In genomic region chr6:39491203-39491602, GRCm38 (mm10) we compare ENCODE assay signal across 17 mouse cellular contexts.
DNase-seq lines count a peak whose midpoint lies in the region; ATAC-seq and TF ChIP-seq lines count a peak whose summit lies in the region.
"Had no signal": no experiment of that assay in that cellular context is flagged by ENCODE, and none has a peak within 500 bp of the region (broad histone marks: within the 10 kb centered on the region; RNA-seq: fewer than 3 reads in every experiment).

No protein-coding gene starts in this region.

- TF ChIP-seq CTCF in kidney, adult 2 months (conservative IDR thresholded peaks at IDR 0.05; ENCODE audit: insufficient read depth, insufficient read length, low read depth, low read length) = no peak

- 0 out of 2 replicates have a peak, but pooled peaks have one; percentile 47 for ATAC-seq in midbrain, embryonic 12.5 days (ENCODE audit: low FRiP score, low read depth)
- peak; percentile 71 for ATAC-seq in forebrain, embryonic 13.5 days
- ATAC-seq in hindbrain, embryonic 16.5 days = peak; percentile 38; the same call in 1 of the 2 replicates
- ATAC-seq in neural tube, embryonic 14.5 days (ENCODE audit: low read depth) = peak; percentile 81; the same call in 1 of the 2 replicates

- no peak overlapping the region for H3K4me3 ChIP-seq in midbrain, embryonic 12.5 days
- no peak overlapping the region for H3K4me3 ChIP-seq in midbrain, embryonic 10.5 days
- no peak overlapping the region for H3K4me3 ChIP-seq in forebrain, embryonic 13.5 days
- H3K4me3 ChIP-seq in hindbrain, embryonic 16.5 days (ENCODE audit: low read length) = no peak overlapping the region
- no peak overlapping the region for H3K4me3 ChIP-seq in neural tube, embryonic 14.5 days (ENCODE audit: low read depth, low read length)
- H3K4me3 ChIP-seq in kidney, adult 2 months (ENCODE audit: insufficient read depth, low read depth, low read length) = no peak overlapping the region
- H3K4me3 ChIP-seq: heart, embryonic 13.5 days; stomach, embryonic 15.5 days had no signal

- peaks cover 14% of the 10 kb centered on the region for H3K4me1 ChIP-seq in midbrain, embryonic 12.5 days
- no peaks in the 10 kb centered on the region for H3K4me1 ChIP-seq in midbrain, embryonic 10.5 days
- H3K4me1 ChIP-seq in forebrain, embryonic 13.5 days = peaks cover 25% of the 10 kb centered on the region
- H3K4me1 ChIP-seq in hindbrain, embryonic 16.5 days (ENCODE audit: control insufficient read depth, insufficient read depth, low read depth, low read length) = no peaks in the 10 kb centered on the region; the same call in 1 of the 2 replicates
- peaks cover 9% of the 10 kb centered on the region; the same call in 1 of the 2 replicates for H3K4me1 ChIP-seq in neural tube, embryonic 14.5 days (ENCODE audit: control insufficient read depth, insufficient read depth, low read length)
- no peaks in the 10 kb centered on the region for H3K4me1 ChIP-seq in kidney, adult 2 months (ENCODE audit: control insufficient read depth, insufficient read depth, low read length)
- H3K4me1 ChIP-seq: stomach, embryonic 15.5 days had no signal

- 74% methylated on average over 5 of the region's 5 CpGs for WGBS in midbrain, embryonic 12.5 days
- WGBS in midbrain, embryonic 10.5 days = 89% methylated on average over 5 of the region's 5 CpGs
- WGBS in forebrain, embryonic 13.5 days = 53% methylated on average over 5 of the region's 5 CpGs
- 47% methylated on average over 5 of the region's 5 CpGs for WGBS in hindbrain, embryonic 16.5 days
- WGBS in neural tube, embryonic 14.5 days = 41% methylated on average over 5 of the region's 5 CpGs
- WGBS in kidney, adult 2 months = 88% methylated on average over 5 of the region's 5 CpGs

- H3K9me3 ChIP-seq in midbrain, embryonic 12.5 days = no peaks in the 10 kb centered on the region
- H3K9me3 ChIP-seq in midbrain, embryonic 10.5 days (replicated peaks) = no peaks in the 10 kb centered on the region
- no peaks in the 10 kb centered on the region for H3K9me3 ChIP-seq in forebrain, embryonic 13.5 days (replicated peaks)
- H3K9me3 ChIP-seq in hindbrain, embryonic 16.5 days (ENCODE audit: control insufficient read depth, low read length) = no peaks in the 10 kb centered on the region
- no peaks in the 10 kb centered on the region for H3K9me3 ChIP-seq in neural tube, embryonic 14.5 days (ENCODE audit: control insufficient read depth, low read length)
- H3K9me3 ChIP-seq: heart, embryonic 13.5 days; stomach, embryonic 15.5 days had no signal

- H3K27ac ChIP-seq in midbrain, embryonic 12.5 days (replicated peaks) = peak overlapping the region; percentile 36; the same call in 1 of the 2 replicates
- no peak overlapping the region for H3K27ac ChIP-seq in midbrain, embryonic 10.5 days (replicated peaks)
- H3K27ac ChIP-seq in forebrain, embryonic 13.5 days = peak overlapping the region; percentile 57; the same call in 1 of the 2 replicates
- H3K27ac ChIP-seq in hindbrain, embryonic 16.5 days (ENCODE audit: low read depth, low read length) = no peak overlapping the region
- H3K27ac ChIP-seq in neural tube, embryonic 14.5 days (ENCODE audit: low read depth, low read length) = peak overlapping the region; percentile 52; the same call in 1 of the 2 replicates
- H3K27ac ChIP-seq in kidney, adult 2 months (ENCODE audit: insufficient read depth, low read depth, low read length) = no peak overlapping the region
- H3K27ac ChIP-seq: heart, embryonic 13.5 days; liver, embryonic 14.5 days; stomach, embryonic 15.5 days had no signal

- TF ChIP-seq POLR2A in kidney, adult 2 months (IDR thresholded peaks at IDR 0.05; ENCODE audit: low read depth, low read length) = no peak

- H3K9ac ChIP-seq in midbrain, embryonic 12.5 days (replicated peaks) = no peak overlapping the region
- H3K9ac ChIP-seq in forebrain, embryonic 13.5 days = no peak overlapping the region
- H3K9ac ChIP-seq in hindbrain, embryonic 16.5 days (ENCODE audit: low read depth, low read length) = no peak overlapping the region
- H3K9ac ChIP-seq in neural tube, embryonic 14.5 days (replicated peaks; ENCODE audit: low read depth, low read length) = no peak overlapping the region
- H3K9ac ChIP-seq: heart, embryonic 13.5 days; liver, embryonic 14.5 days; stomach, embryonic 15.5 days had no signal

- no peaks in the 10 kb centered on the region for H3K27me3 ChIP-seq in midbrain, embryonic 12.5 days
- H3K27me3 ChIP-seq in midbrain, embryonic 10.5 days (ENCODE audit: low read depth, poor library complexity, severe bottlenecking) = no peaks in the 10 kb centered on the region
- H3K27me3 ChIP-seq in forebrain, embryonic 13.5 days = no peaks in the 10 kb centered on the region
- no peaks in the 10 kb centered on the region for H3K27me3 ChIP-seq in hindbrain, embryonic 16.5 days (replicated peaks; ENCODE audit: control insufficient read depth, insufficient read depth, low read length)
- no peaks in the 10 kb centered on the region for H3K27me3 ChIP-seq in neural tube, embryonic 14.5 days (ENCODE audit: control insufficient read depth, insufficient read depth, low read length)
- no peaks in the 10 kb centered on the region for H3K27me3 ChIP-seq in kidney, adult 2 months (replicated peaks; ENCODE audit: control insufficient read depth, insufficient read depth, low read length)
- H3K27me3 ChIP-seq: heart, embryonic 13.5 days; stomach, embryonic 15.5 days had no signal

- no peak overlapping the region for H3K4me2 ChIP-seq in midbrain, embryonic 12.5 days (replicated peaks)
- no peak overlapping the region for H3K4me2 ChIP-seq in forebrain, embryonic 13.5 days
- no peak overlapping the region for H3K4me2 ChIP-seq in hindbrain, embryonic 16.5 days (ENCODE audit: low read length)
- H3K4me2 ChIP-seq in neural tube, embryonic 14.5 days (ENCODE audit: low read depth, low read length) = no peak overlapping the region
- H3K4me2 ChIP-seq: heart, embryonic 13.5 days; stomach, embryonic 15.5 days had no signal

- peaks cover 95% of the 10 kb centered on the region for H3K36me3 ChIP-seq in midbrain, embryonic 12.5 days
- H3K36me3 ChIP-seq in midbrain, embryonic 10.5 days = peaks cover 99% of the 10 kb centered on the region
- peaks cover 81% of the 10 kb centered on the region for H3K36me3 ChIP-seq in forebrain, embryonic 13.5 days (ENCODE audit: poor library complexity, severe bottlenecking)
- H3K36me3 ChIP-seq in hindbrain, embryonic 16.5 days (ENCODE audit: control insufficient read depth, insufficient read depth, low read length) = peaks cover 12% of the 10 kb centered on the region
- peaks cover 33% of the 10 kb centered on the region for H3K36me3 ChIP-seq in neural tube, embryonic 14.5 days (ENCODE audit: control insufficient read depth, insufficient read depth, low read length)
- H3K36me3 ChIP-seq in kidney, adult 2 months (ENCODE audit: control insufficient read depth, insufficient read depth, low read length) = no peaks in the 10 kb centered on the region

- DNase-seq in midbrain, embryonic 10.5 days (ENCODE audit: low spot score) = no peak
- no peak for DNase-seq in gastrocnemius, adult 18-20 months (ENCODE audit: low spot score)
- no peak for DNase-seq in kidney, postnatal 4 days
- no peak for DNase-seq in kidney, adult 2 months
- DNase-seq: adrenal gland, adult 2 months; B cell, adult 2 months; cerebellum, adult 9-11 months; gastrocnemius, postnatal 10 days; lung, postnatal 36 days; thymus, postnatal 4 days had no signal

Comparison
In these comparisons a context has a peak if more than half of its experiments do, and no peak if none do; other contexts are left out.
1. H3K27ac ChIP-seq: peak in midbrain, embryonic 12.5 days (single experiment), forebrain, embryonic 13.5 days (single experiment) and neural tube, embryonic 14.5 days (single experiment); none in midbrain, embryonic 10.5 days (single experiment), hindbrain, embryonic 16.5 days (single experiment) and kidney, adult 2 months (single experiment).
2. Peak in every context shown above with its lines, with median percentiles within 50 percentile points of each other: ATAC-seq.